Mouse (Mus musculus): ENCODE results near the gene Gnl3l. TPM values are rescaled to one million over a fixed set of nuclear protein-coding genes. Genes with fewer than 3 reads are reported as not detected.

Gene Gnl3l
- 21.7 TPM for polyA plus RNA-seq (2014; fragmentation: Illumina TruSeq; extraction: RNeasy Lipid Tissue Mini Kit (QIAGEN cat#74804); ENCODE audit: low read depth, low replicate concordance)

GRCm38 (mm10) chrX:151016938-151017877, at the start of gene Gnl3l:
Gnl3l (minus strand) TSS chrX:151017322.

GRCm38 (mm10) chrX:151045850-151046249, 28.7 kb upstream of the Gnl3l start, which contains the start of gene Fgd1:
Fgd1 (plus strand) TSS chrX:151046150.

Other genes starting within 250 kb of the Gnl3l start
- 29.5 TPM for gene Maged2, start 203.0 kb downstream of the Gnl3l start, polyA plus RNA-seq (2014; fragmentation: Illumina TruSeq; extraction: RNeasy Lipid Tissue Mini Kit (QIAGEN cat#74804); ENCODE audit: low read depth, low replicate concordance)
- 9.3 TPM for gene Fgd1, start 28.8 kb upstream of the Gnl3l start, polyA plus RNA-seq (2014; fragmentation: Illumina TruSeq; extraction: RNeasy Lipid Tissue Mini Kit (QIAGEN cat#74804); ENCODE audit: low read depth, low replicate concordance)
- 13.3 TPM for gene Tsr2, start 79.2 kb upstream of the Gnl3l start, polyA plus RNA-seq (2014; fragmentation: Illumina TruSeq; extraction: RNeasy Lipid Tissue Mini Kit (QIAGEN cat#74804); ENCODE audit: low read depth, low replicate concordance)
- gene Wnk3, start 180.8 kb upstream of the Gnl3l start, polyA plus RNA-seq (2014; fragmentation: Illumina TruSeq; extraction: RNeasy Lipid Tissue Mini Kit (QIAGEN cat#74804); ENCODE audit: low read depth, low replicate concordance): 0.08 TPM